Mouse (Mus musculus): ENCODE measurements around the gene Wdr44. TPM values are rescaled to one million over a fixed set of nuclear protein-coding genes. Genes with fewer than 3 reads are reported as not detected.

Gene Wdr44
- 43.5 TPM for polyA plus RNA-seq (2017; shearing (Covaris generic))

DNA sequence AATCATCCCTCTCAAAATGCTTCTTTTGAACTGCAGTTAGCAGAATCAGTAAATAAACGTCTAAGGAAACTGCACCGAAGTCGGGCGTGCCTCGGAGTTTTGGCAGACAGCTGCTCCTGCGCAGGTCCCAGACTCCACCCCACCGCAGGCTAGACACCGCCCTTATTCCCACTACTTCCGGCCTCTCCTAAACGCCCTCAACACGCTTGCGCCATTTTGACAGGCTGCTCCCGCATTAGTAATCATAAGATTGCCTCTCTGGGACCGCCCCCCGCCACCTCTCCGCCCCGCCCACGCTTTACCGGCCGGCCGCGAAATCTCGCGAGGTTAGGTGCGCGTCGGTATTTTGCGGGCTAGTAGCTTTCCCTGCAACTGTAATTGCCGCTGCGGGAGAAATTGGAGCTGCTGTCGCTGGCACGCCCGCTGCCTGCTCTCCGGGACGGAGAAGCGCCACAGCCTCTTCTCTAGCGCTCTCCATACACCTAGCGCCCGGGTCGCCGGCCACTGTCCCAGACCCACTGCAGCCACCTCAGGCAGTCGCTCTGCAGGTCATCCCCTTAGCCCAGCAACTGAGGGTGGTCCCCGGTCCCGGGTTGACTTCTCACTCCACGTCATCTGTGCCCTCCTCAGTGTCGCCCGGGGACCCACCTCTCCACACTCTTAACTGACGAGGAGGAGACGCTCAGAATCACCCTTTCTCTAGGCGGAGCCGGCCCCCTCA is at the start of gene Wdr44:
Wdr44 (plus strand) TSS at position 330 of the 721 bp plus-strand sequence.

Other genes starting within 250 kb of the Wdr44 start
- gene Gm4907, start 189.5 kb downstream of the Wdr44 start, polyA plus RNA-seq (2017; shearing (Covaris generic)) = not detected

Data from inflammation-experienced regulatory T-cells, adult 16 weeks (primary cell).